Mouse (Mus musculus) ovary, postnatal 10 days (tissue): ENCODE measurements around the gene Utrn.

Experiments
- DNase-seq: peaks from one replicate; pipeline ENCODE4 v3.0.0; 2022; ENCODE audit warnings: low spot score

Utrn gene

GRCm38 (mm10) chr10:12731459-12731858, 137.7 kb downstream of the Utrn start:
- DNase-seq, result no peak

GRCm38 (mm10) chr10:12729635-12730034, 139.5 kb downstream of the Utrn start:
- DNase-seq, result no peak

- no peak for DNase-seq
Observed at GRCm38 (mm10) chr10:12729033-12729432, 140.1 kb downstream of the Utrn start.

- DNase-seq, result no peak
Observed at GRCm38 (mm10) chr10:12727881-12728280, 141.3 kb downstream of the Utrn start.

GRCm38 (mm10) chr10:12726041-12726608, 143.0 kb downstream of the Utrn start:
- no peak for DNase-seq

- DNase-seq, result no peak
Observed at GRCm38 (mm10) chr10:12724247-12725001, 144.7 kb downstream of the Utrn start.

GRCm38 (mm10) chr10:12723269-12723668, 145.9 kb downstream of the Utrn start:
- no peak for DNase-seq

- no peak for DNase-seq
Observed at GRCm38 (mm10) chr10:12722111-12722510, 147.1 kb downstream of the Utrn start.

- DNase-seq, result no peak
Observed at GRCm38 (mm10) chr10:12718386-12718785, 150.8 kb downstream of the Utrn start.

GRCm38 (mm10) chr10:12717381-12717780, 151.8 kb downstream of the Utrn start:
- no peak for DNase-seq

- no peak for DNase-seq
Observed at GRCm38 (mm10) chr10:12716657-12717327, 152.4 kb downstream of the Utrn start.

- no peak for DNase-seq
Observed at GRCm38 (mm10) chr10:12713236-12713855, 155.8 kb downstream of the Utrn start.

GRCm38 (mm10) chr10:12711332-12711831, 157.8 kb downstream of the Utrn start:
- DNase-seq, result no peak

- no peak for DNase-seq
Observed at GRCm38 (mm10) chr10:12706516-12706915, 162.6 kb downstream of the Utrn start.

- DNase-seq, result no peak
Observed at GRCm38 (mm10) chr10:12705990-12706389, 163.2 kb downstream of the Utrn start.

- DNase-seq, result no peak
Observed at GRCm38 (mm10) chr10:12704290-12704689, 164.9 kb downstream of the Utrn start.

- no peak for DNase-seq
Observed at GRCm38 (mm10) chr10:12703526-12703925, 165.6 kb downstream of the Utrn start.

- no peak for DNase-seq
Observed at GRCm38 (mm10) chr10:12702140-12702539, 167.0 kb downstream of the Utrn start.

- DNase-seq, result no peak
Observed at GRCm38 (mm10) chr10:12701694-12702093, 167.5 kb downstream of the Utrn start.

GRCm38 (mm10) chr10:12700576-12700975, 168.6 kb downstream of the Utrn start:
- no peak for DNase-seq

GRCm38 (mm10) chr10:12697902-12698301, 171.3 kb downstream of the Utrn start:
- no peak for DNase-seq

GRCm38 (mm10) chr10:12696704-12697103, 172.5 kb downstream of the Utrn start:
- DNase-seq, result no peak

- no peak for DNase-seq
Observed at GRCm38 (mm10) chr10:12694774-12695173, 174.4 kb downstream of the Utrn start.
